Mouse (Mus musculus) spleen, adult 2 months (tissue): ENCODE results near the gene Camta1.

ENCODE experiments used
- CTCF ChIP-seq: fragments of 200-500 bp; IDR thresholded peaks from 2 replicates; pipeline ENCODE4 v1.5.1; 2011; ENCODE audit warnings: mild to moderate bottlenecking, inconsistent platforms; ENCODE audit not compliant: insufficient read depth, insufficient read length, insufficient replicate concordance; ENCODE audit errors: extremely low read depth
- POLR2A ChIP-seq: fragments of 200-500 bp; IDR thresholded peaks from 2 replicates; pipeline ENCODE4 v1.6.1; 2011; ENCODE audit warnings: low read depth, low read length, inconsistent platforms

GRCm38 (mm10) chr4:151087358-151087757 lies 774.3 kb downstream of the Camta1 start:
- TF ChIP-seq POLR2A = no peak
- no peak for TF ChIP-seq CTCF
